Mouse (Mus musculus) spleen, embryonic (tissue): ENCODE measurements around the gene Sult6b2.

Experiments
- CTCF ChIA-PET: fragments of 350-600 bp; sonication (Branson Sonifier 250); formaldehyde crosslinking; loops from one replicate; lab custom pipeline; 2022; lab: Charles Lee

The Sult6b2 gene

DNA sequence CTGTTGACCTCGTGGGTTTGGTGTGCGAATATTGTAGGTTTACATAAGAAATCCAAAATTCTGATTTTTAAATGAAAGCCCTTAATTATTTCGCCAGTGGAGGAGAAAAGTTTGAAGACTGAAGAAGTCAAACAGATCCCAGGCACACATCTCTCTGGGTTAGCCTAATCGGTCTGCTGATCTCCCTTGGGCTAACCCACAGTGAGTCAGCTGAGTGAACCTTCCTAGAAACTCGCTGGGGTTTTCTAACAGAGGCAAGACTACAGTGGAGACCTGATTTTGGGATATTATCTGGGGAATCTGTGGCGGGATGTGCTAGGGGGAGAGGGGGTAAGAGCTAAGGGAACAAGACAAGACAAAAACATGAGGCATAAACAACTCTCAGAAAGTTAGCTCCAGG, 5.9 kb upstream of the Sult6b2 start:
- CTCF ChIA-PET = no interaction called here

DNA sequence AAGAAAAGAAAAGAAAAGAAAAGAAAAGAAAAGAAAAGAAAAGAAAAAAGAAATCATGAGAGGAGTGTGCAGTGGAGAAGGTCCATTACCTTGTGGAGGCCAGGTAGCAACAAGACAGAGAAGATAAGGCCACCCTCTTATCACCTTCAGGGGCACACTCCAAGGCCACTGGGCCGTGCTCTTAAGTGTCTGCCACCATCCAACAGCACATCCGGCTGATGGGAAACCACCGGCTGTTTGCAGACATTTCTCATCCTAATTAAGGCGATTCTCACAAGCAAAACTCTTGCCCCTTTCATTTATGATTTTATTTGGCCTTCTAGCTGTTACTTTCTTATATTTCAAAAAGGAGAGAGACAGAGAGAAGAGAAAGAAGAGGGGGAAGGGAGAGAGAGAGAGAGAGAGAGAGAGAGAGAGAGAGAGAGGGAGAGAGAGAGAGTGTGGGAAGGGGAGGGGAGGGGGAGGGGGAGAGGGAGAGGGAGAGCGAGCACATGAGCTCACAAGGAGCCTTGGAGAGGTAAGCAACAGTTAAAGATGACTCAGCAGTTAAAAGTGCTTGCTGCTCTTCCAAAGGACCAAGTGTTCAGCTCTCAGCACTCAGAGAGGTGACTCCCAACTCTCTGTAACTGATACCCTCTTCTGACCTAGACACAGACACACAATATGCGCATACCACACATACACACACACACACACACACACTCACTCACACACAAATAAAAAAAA, 5.2 kb upstream of the Sult6b2 start:
- CTCF ChIA-PET = no interaction called here

DNA sequence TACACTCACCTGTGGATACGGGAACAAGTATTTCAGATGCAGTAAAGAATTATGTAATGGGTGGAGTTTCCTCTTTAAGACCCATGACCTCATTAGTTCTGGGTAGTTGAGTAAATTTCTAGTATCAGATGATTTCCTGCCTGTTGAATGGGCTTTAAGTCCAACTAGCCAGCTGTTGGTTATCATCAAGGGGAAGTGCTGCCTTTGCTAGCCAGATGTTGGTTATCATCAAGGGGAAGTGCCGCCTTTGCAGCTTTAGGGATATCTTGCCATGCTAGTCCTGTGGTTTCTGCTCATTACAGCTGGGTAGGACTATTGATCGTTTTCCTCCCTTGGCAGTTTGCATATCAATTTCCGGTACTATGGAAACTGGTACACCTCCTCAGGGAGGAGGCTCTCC, 2.0 kb upstream of the Sult6b2 start:
- CTCF ChIA-PET = interaction anchor here (0.6 kb wide), 1 partner anchor 10 kb away, joined by 18 read pairs; no protein-coding TSS in a partner anchor

DNA sequence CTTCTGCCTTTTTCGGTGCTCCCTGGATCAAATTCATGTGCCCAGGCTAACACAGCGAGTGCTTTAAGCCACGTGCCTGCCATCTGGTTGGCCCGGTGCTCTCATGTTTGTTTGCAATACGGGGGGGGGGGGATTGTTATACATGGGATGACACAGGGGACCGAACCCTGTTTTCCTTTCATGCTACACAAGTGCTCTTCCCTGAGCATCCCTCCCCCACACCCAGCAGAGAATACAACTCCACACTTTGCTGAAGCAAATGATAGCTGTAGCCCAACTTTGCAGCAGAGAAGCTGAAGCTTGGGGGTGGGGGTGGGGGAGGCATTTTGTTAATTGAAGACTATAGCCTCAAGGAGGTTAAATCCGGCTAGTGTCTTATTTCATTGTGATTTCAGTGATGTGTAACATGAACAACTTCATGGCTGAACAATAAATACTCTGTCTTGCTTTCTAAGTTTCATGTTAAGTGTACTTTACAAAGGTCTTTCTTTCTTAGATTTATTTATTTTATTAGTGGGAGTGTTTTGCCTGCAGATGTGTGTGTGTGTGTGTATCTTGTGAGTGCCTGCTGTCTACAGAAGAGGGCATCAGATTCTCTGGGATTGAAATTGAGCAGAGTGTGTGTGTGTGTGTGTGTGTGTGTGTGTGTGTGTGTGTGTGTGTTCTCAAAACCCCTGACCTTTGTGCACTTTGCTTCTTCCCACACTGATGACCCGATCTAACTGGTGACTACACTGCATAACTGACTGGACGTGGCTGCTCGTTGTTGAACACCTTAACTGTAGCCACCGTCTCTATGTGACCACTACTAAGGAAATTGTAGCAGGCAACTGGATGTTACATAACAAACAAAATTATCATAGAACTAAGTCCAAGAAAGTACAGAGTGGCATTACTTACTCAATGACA, 1.4 kb downstream of the Sult6b2 start:
- CTCF ChIA-PET = interaction anchor here (0.6 kb wide), 1 partner anchor 392 kb away, joined by 3 read pairs; no protein-coding TSS in a partner anchor

DNA sequence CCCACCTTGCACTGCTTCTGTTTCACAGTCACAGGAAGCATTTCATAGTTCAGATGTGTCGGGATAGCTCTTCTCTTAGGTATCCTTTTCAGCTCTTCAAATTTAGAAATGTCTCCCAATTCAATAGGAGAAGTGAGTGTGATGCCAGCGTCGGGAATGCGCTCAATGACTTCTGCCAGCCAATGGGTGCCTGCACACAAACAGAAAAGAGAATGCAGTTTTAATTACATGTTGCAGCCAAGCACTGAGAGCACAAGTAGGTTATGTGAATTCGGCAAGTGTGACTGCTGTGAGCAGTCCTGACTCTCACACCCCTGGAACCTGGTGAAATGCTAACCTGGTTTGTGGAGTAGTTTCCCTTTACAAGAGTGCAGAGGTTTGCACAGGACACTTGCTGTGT, 2.6 kb downstream of the Sult6b2 start:
- CTCF ChIA-PET = no interaction called here

DNA sequence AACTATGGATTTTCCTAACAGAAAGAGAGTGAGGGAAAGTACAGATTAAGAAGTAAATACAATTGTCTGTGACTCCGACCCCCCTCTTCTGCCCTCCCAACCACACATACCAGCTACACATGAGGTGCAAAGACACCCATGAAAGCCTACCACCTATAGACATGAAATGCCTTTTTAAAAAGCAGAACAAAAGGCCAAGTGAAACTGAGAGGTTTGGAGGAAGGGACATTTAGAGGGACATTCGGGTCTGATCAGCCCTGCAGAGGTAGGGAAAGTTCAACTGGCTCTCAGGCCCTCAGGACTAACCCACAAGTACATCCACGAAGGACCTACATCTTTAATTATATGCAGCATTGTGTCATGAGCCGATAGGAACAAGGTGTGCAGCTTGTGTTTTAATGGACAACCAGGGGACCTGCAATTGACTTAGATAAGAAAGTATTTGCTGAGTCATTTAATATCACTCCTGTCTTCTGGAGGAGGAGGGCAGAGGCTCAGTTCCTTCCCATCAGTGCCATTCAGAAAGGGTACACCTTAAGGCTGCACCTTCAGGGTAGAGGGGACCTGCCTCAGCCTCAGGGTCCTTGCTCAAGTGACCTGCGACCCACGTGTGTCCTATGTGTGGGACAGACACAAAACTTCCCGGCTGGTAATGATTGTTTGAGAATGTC, 4.5 kb downstream of the Sult6b2 start:
- CTCF ChIA-PET = no interaction called here

DNA sequence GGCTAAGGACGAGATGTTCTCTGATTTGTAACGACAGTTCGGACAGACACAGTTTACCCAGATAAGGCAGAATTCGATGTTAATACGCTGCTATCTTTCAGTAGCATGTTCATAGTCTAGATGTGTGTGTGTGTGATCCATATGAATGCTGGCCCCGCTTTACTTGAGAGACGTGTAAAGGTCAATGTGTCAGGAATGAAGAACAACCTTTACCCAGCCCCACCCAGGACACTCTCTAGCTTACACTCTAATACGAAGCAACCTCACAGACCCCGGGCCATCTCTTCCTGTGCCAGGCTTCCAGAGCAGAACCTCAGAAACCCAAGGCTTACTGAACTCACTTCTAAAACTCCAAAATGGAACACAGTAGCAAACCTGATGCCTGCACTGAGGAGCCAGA, 5.5 kb downstream of the Sult6b2 start:
- CTCF ChIA-PET = no interaction called here

DNA sequence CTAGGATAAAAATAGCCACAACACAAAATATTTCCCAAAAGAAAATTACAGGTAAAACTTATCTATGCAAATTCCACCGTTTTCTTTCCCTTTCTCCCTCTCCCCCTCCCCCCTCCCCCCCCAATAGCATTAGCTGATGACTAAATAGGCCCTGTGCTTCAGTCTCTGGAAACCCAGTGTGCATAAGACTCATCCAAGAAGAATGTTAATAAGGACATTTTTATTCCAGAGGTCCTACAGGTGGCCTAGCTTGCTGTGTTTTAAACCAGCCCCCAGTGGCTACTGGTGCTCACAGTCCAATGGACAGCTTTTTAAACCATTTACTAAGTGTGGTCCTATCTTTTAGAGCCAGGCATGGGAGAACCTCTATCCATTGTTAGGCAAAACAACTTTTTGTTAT, 6.3 kb downstream of the Sult6b2 start:
- CTCF ChIA-PET = interaction anchor here (0.5 kb wide), 1 partner anchor 149 kb away, joined by 3 read pairs; no protein-coding TSS in a partner anchor

DNA sequence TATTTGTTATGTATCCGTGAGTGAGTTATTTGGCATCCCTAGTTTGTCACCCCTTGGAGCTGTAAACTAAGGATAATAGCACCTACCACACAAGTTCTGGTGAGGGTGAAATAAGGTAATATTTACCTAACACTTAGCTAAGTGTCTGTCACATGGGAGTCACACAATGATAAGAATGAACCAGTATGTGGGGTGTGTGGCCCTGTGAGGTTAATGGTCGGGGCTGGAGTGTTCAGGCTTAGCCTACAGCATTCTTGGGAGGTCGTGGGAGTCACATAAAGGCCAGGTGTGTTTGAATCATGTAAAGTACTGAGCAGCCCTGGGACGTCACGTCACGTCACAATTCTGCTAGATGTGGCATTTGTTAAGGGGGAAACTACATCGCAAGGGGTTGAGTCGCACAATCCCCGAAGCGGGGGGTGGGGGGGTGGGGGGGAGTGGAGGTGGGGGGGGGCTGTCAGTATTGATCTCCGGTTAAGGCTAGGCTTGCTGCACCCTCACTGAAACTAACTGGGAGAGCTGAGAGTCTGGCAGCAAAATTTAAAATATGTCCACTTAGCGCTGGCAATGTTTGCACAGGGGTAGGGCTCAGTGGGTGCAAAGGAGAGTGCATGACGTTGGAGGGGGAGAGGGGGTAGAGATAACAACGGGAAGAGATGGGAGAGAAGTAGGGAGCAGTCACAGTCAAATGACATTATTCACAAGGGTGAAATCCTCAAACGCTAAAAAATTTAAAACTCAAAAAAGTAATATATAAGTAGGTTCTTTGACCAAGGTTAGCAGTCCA, 8.5 kb downstream of the Sult6b2 start:
- CTCF ChIA-PET = no interaction called here

DNA sequence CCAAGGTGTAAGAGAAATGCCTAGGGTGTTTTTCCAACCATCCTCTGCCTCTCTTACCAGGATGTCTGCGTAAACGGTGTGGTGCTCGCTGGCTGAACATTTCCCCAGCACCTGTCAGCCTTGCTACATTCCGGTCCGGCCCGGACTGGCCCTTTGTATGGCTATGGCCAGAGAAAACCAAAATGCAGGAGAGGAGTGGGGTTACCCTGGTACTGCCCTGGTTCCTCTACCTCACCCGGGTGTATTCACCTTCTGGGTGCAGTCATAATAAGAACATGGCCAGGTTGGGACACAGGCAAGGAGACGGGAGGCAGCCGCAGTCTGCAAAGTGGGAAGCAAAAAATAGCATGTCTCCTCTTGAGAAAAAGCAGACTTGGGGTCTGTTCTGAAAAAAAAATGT, 9.2 kb downstream of the Sult6b2 start:
- CTCF ChIA-PET = no interaction called here

DNA sequence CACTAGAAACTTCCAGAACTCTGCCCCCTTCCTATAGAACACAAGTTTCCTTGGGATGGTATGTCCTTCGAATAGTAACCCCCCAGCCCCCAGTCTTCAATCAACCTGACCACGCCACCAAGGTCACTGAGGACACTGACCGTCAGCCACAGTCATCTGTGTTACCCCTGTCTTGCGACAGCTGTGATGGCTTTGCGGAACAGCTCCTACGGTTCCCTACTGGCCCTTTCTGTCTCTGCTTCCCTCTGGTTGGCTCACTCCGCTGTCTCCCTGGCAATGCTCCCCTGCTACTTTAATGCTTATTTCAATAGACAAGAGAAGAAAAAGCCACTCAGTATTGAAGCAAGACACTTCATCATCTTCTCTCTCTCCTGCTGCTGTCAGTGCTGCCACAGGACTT, 10.8 kb downstream of the Sult6b2 start:
- CTCF ChIA-PET = no interaction called here

DNA sequence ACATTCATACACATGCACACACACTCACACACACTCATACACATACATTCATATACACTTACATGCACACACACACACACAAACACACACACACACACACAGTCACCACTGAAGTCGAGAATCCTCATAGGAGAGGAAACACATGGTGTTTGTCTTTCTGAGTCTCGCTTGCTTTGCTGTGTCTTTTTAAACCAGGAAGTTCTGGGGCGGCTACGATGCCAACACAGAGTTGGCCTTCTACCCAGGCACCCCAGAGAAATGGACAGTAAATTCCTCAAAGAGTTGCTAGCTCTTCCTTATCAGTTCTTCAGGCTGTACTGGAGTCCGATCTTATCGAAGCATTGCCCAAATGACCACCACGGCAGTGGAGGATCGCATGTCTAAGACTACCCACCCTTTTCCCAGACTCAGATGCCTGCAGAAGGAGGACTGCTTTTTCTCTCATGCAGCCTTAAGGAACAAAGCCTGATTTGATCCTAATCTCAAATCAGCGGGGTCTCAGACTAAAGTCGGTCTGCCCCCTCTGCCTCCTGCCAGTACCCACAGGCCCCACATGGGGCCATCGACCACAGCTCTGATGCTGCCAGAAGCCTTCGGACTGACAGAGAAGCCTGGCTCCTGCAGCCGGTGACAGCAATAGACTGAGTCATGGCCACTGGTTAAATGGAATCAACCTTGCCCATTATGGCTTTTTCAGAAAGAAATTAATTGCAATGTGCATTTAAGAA, 11.9 kb downstream of the Sult6b2 start:
- CTCF ChIA-PET = interaction anchor here (0.6 kb wide), 1 partner anchor 48 kb away, joined by 3 read pairs; no protein-coding TSS in a partner anchor

DNA sequence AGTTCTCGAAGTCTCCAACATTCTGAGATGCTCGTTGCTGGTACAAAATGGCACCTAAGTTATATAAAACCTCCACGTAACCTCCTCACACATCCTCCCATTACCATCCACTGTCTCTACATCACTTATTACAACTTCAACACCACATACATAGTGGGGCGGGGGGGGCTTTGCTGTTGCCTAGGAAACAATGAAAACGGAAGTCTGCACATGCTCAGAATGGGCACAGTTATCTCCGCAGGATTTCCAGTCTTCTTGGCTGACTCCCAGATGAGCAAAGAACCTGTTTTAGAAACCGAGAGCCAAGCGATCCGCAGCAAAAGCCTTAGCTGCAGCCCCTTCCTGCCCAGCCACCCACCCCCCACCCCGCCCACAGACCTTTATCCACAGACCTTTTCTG, 14.6 kb downstream of the Sult6b2 start:
- CTCF ChIA-PET = no interaction called here

DNA sequence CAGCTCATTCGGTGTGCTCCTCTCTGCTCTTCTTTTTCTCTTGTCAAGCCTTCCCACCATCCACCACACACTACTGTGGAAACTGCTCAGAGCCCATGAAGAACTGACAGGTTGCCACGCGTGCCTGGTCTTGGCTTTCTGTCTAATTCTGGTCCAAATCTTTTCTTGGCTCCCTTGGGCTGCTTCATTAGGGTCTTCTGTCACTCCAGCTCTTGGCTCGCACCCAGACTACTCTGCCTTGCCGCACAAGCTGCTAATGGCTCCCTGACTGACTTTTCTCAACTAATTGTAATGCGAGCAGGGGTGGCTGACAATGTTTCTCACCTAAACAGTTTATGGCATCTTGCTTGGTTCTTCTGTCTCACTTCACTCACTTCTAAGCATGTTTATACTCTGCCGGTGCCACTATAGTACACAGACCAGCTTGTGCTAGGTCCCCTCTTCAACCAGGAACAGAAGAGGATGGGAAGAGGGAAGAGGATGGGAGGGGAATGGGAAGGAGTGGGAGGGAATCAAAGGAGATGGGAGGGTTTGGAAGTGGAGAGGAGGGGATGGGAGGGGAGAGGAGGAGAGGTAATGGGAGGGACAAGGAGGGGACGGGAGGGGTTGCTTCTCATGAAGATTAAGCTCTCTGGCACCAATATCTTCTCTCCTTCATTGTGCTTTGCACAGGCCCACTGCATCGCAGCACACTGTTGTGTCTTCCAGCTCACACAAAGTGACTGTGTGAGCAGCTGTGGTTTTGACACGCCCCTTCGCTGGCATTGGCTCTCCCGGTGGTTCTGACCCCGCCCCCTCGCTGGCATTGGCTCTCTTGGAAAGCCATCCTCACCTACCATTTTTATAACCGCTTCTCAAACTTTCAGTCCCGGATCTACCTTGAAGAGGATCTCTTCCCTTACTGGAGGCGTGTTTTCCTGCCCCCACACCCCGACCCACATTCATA, 16.0 kb downstream of the Sult6b2 start:
- CTCF ChIA-PET = no interaction called here

DNA sequence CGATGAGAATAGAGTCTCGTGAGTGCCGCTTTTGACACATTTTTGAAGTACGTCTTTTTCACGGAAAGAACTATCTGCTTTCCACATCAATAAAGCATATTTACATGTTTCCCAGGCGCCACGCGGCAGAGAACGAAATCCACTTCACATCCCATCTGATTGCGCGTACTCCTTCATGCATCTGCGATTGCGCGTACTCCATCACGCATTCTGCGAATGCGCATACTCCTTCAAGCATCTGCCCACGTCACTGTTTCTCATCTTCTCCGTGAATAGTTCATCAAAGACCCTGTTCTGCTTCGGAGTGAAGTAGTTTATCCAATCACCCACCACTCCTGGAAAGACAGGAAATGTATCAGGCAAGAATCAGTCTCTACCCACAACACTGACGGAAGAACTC, 18.2 kb downstream of the Sult6b2 start:
- CTCF ChIA-PET = interaction anchor here (0.7 kb wide), 1 partner anchor 209 kb away, joined by 4 read pairs; no protein-coding TSS in a partner anchor

DNA sequence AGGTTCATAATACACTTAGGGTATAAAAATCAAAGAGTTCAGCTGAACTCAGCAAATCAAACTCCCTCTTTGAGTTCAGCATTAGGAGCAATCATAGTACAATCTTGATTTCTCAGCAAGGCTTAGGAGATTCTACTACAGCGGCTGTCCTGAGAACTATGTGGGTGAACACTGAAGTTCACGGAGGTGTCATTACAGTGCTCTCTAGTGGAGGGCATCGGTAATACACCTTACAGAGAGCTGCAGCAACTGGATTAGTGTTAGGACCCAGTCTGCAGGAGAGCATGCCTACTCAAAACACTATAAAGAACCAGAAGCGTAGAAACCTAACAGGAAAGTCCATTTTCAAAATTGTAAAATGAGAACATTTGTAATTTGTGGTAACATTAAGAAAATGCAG, 19.0 kb downstream of the Sult6b2 start:
- CTCF ChIA-PET = no interaction called here

DNA sequence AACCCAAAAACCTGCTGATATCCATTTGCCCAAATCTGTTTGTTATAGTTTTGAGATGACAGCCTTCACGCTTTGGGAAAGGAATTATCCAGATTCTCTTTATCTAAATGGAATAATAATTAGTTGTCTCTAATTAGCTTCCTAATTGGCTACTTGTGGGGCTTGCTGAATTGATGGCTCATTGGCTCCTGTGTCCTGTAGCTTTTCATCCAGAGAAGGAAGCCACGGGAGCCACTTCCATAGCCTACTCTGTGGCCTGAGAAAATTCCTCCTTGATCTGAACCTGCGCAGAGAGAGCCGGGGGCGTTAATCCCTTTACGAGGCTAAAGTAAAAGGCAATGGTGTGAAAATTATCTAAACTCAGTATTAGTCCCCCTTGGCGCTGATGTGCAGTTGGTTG, 23.0 kb downstream of the Sult6b2 start:
- CTCF ChIA-PET = no interaction called here

DNA sequence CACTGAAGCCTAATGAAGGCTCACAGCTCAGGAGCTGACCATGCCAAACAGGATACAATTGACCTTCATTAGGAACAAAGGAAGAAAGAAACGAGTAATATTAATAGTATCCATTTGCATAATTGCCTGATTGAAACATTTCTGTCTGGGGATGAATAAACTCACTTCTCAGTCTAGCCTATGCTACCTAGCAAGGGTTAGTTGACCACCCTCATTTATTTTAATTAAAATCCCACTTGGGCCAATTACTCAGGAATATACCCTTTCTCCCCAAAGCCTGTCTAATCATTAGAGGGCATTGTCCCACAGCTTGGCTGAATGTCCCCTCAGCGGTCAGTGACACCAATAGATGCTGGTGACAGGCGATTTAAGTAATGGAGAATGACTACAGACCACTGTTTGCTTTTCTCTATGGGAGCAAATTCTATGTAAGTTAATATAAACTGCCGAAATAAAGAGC, 23.7 kb downstream of the Sult6b2 start:
- CTCF ChIA-PET = no interaction called here

DNA sequence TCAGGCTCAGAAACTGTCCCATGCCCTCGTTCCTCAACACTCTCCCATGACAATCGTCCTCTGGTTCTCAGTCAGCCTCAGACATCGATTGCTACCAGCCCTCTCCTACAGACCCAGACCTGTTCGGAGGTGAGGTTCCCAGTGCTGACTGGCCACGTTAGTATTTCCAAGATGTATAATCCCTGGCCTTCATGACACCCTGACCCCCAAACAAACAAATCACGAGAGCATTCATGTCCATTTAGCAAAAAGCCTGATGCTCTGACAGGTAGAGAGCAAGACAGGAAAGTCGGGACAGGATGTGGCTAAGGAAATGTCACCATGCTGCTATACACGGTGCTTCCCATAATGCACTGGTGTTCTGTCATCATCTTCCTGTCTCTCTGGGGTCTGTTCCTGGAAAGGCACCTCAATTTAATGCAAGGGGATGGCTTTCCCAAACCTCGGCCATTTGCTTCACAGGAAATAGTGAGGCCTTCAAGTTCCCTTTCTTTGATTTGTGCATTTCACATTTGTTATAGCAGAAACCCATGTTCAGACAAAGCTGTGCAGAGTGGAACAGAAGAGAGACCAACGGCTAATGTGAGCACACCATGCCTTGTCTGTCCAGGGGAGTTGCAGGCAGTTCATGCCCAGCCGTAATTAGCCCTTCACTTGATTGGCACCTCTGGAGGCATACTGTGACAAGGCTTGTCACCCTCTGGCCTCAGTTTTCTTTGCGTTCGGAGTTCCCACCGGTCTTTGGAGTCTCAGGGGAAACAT, 24.3 kb downstream of the Sult6b2 start:
- CTCF ChIA-PET = no interaction called here
